Mouse (Mus musculus) adrenal gland (tissue): ENCODE measurements around the gene Cass4.

ENCODE experiments used
- intact Hi-C: fragments of 180-260 bp; cut with DNase I; formaldehyde crosslinking; loops from one replicate; pipeline ENCODE4 v1.15.1; 2025

Cass4 gene

DNA sequence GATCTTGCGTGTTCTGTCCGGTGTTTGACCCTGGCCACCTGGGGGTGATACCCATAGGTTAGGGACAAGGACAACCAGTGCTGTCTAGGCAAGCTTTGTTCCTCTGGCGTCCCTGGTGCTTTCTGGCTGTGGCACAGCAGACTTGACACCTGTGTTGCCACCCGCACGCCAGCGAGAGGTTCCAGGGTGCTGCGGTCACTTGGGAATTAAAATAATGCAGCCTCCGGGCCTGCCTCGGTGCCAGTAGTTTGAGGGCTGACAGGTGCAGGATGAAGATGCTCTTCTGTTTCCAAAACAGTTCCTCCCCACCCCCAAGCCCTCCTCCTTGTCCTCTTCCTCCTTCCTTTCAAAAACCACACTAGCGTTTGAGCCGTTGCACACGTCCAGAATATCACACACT is 11.7 kb upstream of the Cass4 start:
- intact Hi-C loops: no loop called here

DNA sequence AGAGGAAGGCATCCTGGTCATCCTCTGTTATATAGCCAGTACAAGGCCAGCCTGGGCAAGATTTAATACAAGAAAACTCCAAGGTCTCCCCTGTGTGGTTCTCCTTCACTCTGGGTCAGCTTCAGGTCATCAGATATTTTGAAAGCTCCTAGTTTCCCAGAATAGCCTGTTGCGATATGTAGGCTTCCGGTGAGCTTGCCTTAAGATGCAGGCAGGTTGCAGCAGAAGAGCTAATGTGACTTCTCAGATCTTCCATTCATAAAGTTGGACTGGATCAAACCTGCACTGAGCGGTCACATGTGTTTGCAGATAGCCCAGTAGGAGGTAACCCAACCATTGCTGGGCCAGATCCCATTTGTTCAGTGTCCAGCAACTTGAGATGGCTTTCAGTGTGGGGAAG is 8.9 kb upstream of the Cass4 start:
- intact Hi-C loops: no loop called here

DNA sequence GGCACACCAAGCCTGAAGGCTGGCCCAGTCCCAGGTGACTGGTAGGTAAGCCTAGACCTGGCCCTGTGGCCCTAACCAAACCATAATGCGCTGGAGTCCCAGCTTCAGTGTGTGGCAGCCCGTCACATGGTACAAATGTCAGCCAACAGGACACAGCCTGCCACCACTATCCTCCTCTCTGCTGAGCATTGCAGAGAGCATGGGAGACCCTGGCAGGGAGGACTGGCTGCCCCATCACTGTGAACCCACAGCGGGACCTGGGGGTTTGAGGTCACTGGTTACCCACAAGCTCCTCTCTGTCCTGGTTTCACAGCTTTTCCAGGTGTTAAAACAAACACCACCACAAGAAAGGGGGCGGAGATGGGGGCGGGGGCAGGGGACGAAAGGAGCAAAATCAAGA is 3.3 kb upstream of the Cass4 start:
- intact Hi-C loops: no loop called here

DNA sequence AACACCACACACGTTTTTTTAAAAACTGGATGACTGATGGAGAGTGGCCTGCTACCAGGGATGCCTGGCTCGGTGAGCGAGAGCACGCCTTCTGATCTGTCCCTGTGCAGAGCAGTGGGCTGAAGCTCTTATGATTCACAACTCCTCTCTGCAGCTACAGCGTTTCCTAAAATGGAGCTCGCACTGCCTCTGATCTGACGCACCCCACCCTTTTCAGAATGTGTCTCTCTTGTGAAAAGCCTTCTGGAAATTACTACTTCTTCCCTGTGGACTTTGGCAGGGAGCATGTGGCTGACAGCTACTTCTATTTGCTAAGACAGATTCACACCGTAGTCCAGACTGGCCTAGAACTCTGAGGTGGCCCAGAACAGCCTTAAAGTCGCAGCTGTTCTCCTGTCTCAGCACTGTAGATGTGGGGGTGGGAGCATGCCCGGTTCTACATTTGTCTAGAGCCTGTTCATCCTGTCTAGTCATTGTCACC is 1.5 kb upstream of the Cass4 start:
- intact Hi-C loops: no loop called here

DNA sequence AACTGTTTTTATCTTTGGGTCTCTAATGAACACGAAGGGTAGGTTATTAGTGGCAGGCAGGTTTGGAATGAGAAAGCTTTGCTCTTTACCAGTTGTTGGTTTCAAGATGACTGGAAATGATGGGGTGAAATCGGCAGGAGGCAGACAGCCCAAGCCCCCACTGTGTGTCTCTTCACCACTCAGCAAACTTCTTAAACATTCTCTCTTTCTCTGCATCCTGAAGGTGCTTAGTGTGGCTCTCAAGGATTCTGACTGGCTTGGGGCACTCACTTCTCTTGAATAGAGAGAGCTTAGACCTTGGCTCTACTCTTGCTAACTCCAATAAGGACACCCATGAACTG is 428 bp downstream of the Cass4 start:
- intact Hi-C loops: no loop called here

DNA sequence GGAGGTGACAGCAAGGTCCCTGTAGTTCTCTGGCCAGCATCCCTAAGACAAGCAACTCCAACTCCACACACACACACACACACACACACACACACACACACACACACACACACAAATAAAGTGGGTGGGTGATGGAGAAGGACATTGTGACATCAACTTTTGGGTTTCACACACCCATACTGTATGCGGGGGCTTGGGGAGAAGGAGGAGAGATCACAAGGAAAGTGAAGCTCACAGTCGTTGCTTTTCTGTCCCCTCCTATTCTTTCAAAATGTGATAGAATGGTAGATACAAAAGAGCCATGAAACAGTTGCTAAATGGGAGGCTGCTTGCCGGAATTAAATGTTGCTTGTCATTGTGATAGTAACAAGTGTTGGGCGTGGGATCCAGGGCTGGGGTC is 1.1 kb downstream of the Cass4 start:
- intact Hi-C loops: no loop called here

DNA sequence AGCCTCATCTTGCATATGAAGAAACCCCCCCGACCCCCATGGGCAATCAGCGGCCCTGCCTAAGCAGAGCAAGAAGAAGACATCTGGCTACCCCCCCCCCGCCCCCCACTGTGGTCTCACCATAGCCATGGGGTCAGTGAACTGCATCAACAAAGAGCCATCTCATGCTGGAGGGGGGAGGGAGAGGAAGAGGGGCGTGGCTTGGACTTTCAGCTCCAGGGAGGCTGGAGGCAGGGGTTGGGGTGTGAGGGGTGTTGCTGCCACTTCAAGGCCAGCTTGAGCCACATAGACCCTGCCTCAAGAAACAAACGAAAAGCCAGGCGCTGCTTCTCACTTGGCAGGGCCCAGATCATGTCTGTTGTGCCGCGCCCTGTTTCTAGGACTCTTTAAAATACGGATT is 2.4 kb downstream of the Cass4 start:
- intact Hi-C loops: no loop called here

DNA sequence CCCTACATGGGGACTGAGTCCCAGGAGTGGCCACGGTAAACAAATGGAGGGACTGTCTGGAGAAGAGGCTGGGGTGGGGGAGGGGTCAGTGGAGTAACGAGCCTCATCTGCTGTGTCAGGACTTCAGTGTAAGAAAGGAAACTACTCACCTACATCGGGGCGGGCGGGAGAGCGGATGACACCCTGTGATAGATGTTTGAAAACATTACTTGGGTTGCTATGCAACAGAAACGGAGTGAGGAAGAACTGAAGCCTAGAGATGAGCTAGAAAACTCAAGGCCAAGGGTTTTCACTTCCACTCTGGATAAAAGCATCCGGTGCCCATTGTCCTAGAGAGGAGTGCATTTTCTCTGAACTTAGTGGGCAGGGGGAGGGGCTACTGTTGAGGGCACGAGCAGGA is 6.3 kb downstream of the Cass4 start:
- intact Hi-C loops: no loop called here

DNA sequence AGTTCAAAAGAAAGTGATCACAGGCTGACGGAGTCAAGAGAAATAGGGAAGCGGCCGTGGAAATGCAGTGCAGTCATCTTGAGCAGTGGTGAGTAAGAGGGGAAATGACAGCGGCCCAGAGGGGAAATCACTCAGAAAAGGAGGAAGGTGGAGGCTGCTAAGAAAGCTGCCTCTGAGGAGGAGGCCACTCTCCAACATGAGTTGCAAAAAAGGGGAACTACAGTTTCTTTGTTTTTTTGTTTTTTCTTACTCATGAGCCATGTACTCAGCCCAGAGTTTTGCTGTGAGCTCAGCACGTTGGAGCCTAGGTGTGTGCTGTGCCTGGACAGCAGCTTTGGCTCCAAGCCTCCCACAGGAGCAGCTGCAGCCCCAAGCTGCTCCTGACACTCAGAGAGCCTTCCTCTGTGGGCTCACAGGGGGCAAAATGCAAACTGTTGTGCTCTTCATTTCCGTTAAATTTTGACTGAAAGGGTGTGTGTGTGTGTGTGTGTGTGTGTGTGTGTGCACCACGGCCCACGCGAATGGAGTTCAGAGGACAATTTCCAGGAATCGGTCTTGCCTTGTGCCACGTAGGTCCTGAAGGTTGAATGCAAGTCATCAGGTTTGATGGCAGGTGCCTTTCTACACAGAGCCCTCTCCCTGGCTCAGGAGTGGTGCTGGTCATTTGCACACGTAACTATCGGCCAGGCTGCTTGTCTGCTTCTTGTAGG is 7.7 kb downstream of the Cass4 start:
- intact Hi-C loops: no loop called here

DNA sequence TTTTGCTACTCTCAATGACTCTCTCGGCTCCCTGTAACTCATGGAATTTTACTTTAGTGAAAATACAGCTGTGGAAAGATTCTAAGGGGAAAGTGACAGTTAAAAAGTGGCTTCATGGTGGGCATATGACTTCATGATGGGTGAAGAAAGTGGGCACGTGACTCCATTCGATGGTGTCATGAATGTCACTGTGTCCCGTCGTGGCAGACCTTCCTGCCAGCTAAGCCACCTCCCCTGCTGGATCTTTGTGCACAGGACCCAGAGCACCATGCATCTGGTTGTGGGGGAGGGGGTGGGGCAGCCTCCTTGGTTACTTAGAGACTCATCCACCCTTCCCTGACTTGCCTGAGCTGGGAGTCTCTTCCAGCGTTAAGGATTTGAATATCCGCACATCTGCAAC is 10.6 kb downstream of the Cass4 start:
- intact Hi-C loops: no loop called here

DNA sequence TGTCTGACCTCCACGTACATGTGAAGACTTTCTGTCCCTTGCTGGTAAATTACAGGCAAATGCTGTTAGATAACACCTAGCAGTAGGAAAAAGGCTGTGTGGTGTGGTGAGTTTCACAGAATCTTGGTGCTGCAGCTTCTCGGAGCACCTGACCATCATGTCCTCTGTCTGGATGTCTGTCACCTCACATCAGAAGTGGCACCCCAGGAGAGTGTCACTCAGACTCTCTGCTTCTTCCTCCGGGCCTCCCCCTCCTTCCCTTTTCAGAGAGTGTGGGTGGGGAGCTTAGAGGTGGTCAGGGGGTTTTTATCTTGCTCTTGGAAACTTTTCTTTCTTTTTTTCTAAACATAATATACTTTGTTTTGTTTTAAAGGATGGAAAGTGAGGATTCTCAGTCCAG is 11.4 kb downstream of the Cass4 start:
- intact Hi-C loops: no loop called here

DNA sequence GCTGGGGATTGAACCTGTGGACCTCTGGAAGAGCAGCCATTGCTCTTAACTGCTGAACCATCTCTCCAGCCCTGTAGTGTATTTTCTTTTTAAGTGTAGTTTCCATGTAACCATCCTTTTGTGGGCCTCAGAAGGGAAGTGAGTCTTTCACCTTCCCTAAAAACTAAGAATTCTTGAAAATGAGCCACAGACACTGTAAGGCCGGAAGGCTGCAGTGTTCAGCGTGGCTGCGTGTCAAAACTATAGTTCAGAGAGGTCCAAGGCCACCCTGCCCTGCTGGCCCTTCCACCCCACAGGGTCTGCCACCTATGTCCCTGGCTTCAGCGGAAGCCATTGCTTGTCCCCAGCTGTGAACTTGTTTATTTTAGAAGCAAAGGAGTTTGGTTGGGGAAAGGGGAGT is 12.6 kb downstream of the Cass4 start:
- intact Hi-C loops: no loop called here

DNA sequence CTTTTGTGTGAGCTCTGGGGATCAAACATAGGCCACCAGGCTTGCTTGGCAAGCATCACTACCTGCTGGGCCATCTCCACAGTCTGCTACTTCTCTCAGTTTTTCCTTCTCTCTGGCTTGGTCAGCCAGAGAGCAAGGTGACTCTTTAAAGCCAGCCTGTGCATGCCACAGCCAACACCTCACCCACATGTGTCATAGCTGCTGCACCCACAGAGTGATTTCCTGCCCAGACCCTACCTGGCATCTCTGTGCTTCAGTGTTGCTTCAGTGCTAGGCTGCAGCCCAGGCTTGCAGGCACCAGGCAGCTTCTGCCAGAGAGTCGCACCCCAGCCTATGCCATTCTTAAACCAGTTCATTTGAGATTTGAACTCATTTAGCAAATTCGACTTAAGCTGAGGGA is 13.9 kb downstream of the Cass4 start:
- intact Hi-C loops: no loop called here

DNA sequence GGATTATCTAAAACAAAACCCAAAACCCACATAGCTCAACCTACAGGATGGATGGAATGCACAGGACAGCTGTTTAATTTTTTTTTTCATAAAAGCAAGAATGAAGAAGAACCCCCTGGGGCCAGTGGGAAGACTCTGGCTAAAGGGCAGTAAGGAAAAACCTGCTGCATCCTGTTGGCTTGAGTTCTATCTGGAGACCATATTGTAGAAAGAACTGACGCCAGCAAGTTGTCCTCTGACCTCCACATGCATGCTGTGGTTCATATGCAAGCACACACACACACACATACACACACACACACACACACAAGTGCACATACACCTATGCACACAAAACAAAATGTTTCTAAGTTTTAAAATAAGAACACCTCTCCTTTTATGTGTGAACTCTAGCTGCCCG is 17.1 kb downstream of the Cass4 start:
- intact Hi-C loops: no loop called here

DNA sequence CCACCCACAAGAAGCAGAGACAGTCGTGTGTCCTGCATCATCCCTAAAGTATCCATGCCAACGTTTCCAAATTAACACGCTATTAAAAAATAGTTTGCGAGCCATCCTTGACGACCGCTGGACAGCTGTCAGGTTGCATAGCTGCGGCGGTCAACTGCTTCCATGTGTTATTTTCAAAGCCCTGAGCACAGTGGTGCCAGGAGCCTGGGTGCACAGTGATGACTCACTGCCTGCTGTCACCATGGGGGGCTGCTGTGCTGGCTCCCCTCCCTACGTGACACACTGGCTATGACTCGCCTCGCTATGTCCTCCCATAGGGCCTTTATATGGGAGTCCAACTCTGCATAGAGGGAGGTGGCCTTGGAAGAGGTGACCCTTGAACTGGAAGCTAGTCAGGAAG is 17.5 kb downstream of the Cass4 start:
- intact Hi-C loops: no loop called here

DNA sequence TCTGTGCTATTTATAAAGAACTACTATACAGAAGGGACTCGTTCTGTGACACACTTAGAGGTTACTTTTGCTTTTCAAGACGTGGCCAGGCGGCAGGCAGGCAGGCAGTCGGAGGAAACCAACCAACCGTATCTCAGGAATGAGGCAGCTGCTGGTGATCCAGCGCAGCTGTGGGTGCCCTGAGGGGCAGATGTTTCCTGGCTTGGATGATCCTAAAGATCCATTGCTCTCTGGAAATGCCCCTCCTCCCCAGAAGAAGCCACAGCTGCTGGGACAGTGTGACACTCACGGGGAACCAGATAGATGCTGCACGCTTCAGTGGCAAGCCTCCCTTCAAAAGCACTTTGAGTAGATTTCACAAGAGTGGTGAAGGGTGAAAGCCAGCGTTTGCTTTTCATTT is 18.9 kb downstream of the Cass4 start:
- intact Hi-C loops: no loop called here

DNA sequence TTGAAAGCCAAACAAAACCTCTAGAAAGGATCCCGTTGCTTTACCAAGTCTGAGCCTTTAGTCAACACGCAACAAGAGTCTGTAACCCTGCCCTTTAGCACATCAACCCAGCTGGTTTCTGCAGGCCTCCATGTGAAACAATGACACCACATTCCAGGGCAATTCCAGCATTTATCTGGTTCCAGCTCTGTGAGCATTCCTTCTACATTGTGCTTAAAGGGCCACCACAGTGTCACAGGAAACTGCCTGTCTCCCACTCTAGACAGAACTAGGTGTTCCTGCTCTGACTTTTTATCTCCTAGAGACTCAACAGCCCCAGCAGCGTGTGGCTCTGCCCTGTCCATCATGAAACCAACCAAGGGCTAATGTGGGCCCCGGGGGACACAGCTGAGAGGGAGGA is 19.7 kb downstream of the Cass4 start:
- intact Hi-C loops: no loop called here

DNA sequence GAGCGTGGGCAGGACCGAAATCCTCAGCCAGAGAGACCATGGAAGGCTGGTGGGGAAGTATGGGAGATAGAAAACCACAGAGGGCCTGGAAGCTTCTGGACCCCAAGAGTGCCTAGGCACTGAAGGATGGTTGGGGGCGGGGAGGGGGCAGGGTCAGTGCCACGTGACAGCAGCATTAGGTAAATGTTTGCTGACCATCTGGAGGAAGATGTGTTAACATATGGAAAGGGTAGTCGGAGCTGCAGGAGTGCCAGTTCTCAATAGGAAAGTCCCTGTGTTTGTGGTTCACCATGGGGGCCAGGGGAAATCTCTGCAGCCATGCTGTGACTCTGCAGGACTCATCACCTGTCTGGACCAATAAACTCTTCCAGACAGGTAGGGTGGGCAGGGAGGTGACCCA is 20.3 kb downstream of the Cass4 start:
- intact Hi-C loops: no loop called here

DNA sequence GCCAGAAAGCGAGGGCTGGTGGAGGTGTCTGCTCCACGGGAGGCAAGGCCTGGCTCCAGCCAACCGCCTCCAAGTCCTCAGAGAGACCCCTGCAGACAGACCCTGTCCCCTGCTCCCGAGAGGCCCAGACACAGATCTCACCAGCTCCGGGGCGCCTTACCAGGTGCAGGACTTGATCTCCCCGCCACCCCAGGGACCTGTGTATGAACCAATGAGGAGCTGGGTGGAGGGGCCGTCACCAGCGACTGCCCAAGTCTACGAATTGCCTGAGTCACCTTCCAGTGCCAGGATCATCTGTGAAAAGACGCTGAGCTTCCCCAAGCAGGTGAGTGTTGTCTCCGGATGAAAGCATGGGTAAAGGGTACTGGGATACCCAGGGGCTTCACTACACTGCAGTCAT is 22.6 kb downstream of the Cass4 start:
- intact Hi-C loops: no loop called here

DNA sequence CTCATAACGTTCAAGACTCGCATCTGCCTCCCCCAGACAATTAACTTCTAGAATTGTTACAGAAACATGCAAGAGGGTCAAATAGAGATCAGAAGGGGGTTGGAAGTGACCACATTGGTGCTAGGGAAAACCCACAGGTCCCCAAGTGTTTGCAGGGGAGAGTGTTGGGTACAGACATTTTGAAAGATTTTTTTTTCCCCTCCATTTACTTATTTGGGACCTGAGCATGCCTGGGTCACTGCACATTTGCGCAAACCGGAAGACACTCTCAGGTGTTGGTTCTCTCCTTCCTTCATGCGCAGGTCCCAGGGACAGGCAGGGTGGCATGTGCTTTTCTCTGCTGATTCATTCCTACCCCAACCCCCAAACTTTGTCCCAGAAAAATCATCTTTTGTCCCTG is 23.3 kb downstream of the Cass4 start:
- intact Hi-C loops: no loop called here

DNA sequence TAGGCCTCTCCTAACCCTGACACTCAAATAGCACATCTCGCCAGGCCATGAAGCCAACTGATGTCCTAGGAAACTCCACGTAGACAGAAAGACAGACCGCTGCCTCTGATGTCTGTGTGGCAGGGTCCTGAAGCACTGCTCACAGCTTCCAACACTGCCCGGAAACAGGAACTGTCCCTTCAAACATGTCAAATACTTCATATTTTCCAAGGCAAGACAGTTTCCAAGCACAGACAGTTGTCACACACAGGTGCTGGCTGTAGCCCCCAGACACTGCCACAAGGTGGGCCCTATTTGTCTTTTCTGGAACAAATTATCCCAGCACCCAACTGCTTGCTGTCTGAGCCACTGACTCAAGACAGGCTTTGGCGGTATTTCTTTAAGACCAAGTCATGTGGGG is 24.6 kb downstream of the Cass4 start:
- intact Hi-C loops: no loop called here

DNA sequence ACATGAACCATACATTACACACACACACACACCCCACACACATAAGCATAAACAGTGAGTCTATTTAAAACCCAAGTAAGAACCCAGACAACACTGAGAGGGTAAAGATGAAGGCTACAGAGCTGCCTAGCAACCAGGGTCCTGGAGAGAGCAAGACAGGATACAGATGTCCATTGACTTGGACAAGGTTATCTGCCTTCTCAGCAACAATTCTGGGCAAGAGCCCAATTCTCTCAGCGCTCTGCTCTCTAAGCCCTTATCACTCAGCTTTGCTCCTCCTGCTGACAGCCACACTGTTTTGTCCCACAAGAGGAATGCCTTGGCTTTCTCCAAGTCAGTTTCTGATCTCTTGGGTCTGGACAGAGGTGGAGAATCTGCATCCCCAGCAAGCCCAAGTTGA is 37.0 kb downstream of the Cass4 start:
- intact Hi-C loops: no loop called here

DNA sequence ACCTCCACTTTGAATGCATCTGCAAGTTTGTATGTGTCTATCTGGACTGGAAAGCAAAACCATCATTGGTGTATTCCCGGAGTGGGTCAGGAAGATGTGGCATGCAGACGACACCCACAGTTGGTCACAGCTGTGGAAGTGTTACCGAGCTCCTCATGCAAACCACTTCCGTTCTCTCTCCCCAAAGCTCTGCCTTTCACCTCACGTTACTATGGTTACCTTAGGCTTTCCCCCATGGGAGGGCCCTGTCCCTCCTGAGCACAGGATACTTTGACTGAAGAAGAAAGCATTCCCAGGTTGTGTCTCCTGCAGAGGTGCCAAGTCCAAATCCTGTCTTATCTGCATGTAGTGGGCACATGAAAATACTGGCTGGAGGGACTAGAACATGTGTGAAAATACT is 40.2 kb downstream of the Cass4 start:
- intact Hi-C loops: no loop called here

DNA sequence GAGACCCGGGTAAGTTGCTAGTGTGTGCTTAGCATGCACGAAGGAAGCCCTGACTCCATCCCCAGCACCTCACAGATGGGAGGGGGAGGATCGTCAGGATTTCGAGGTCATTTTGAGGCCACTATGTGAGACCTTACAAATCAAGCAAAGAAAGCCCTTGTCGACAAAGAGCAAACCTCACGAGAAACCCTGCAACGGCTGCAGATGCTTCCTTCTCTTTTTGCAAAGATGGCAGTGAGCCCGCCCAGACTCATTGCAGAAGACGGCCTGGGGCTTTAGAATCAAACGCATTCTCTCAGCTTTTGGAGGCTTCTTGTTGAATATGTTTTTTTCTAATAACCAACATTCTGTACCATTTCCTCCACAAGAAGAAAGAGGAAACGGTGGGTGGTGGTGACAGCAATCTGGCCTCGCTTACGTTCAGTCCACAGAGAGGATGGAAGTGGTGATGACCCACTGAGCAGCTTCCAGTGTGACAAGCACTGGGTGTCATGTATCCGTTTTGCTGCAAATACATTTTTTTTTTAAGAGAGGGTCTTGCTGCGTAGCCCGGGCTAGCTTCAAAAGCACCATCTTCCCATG is 43.9 kb downstream of the Cass4 start:
- intact Hi-C loops: no loop called here
